Mouse (Mus musculus) right cerebral cortex, adult 2 months (tissue): ENCODE results near the gene Gse1.
"Not testable (repeated sequence)": the region's sequence is repeated elsewhere in the genome, so short reads cannot be mapped to it uniquely, and the experiment has no call there.

Experiments used
- DNase-seq, 2 experiments: peaks; one replicate each; pipeline ENCODE4 v3.0.0; 2021 to 2022; ENCODE audit warnings: low spot score in 2 of 2

Gene Gse1

GRCm38 (mm10) chr8:120322956-120323448, 94.7 kb downstream of the Gse1 start:
- DNase-seq, result no peak

GRCm38 (mm10) chr8:120324555-120324954, 96.3 kb downstream of the Gse1 start:
- DNase-seq, result no peak

- DNase-seq, result no peak
These were observed 97.0 kb downstream of the Gse1 start for GRCm38 (mm10) chr8:120325172-120325767.

- no peak for DNase-seq
These were observed 98.9 kb downstream of the Gse1 start for GRCm38 (mm10) chr8:120327131-120327554.

- DNase-seq, result no peak
These were observed 100.2 kb downstream of the Gse1 start for GRCm38 (mm10) chr8:120328361-120329022.

GRCm38 (mm10) chr8:120329030-120329748, 100.9 kb downstream of the Gse1 start:
- DNase-seq, result no peak

- DNase-seq, result no peak
These were observed 102.8 kb downstream of the Gse1 start for GRCm38 (mm10) chr8:120331027-120331426.

- no peak for DNase-seq
These were observed 104.3 kb downstream of the Gse1 start for GRCm38 (mm10) chr8:120332379-120333229.

GRCm38 (mm10) chr8:120333681-120334080, 105.4 kb downstream of the Gse1 start:
- no peak for DNase-seq

- DNase-seq, result not testable (repeated sequence)
These were observed 106.0 kb downstream of the Gse1 start for GRCm38 (mm10) chr8:120334261-120334660.

GRCm38 (mm10) chr8:120334878-120335261, 106.6 kb downstream of the Gse1 start:
- DNase-seq, result no peak

GRCm38 (mm10) chr8:120335262-120336086, 107.2 kb downstream of the Gse1 start:
- DNase-seq, result no peak

GRCm38 (mm10) chr8:120336087-120336380, 107.8 kb downstream of the Gse1 start:
- DNase-seq, result no peak

- DNase-seq, result no peak
These were observed 108.8 kb downstream of the Gse1 start for GRCm38 (mm10) chr8:120336909-120337555.

GRCm38 (mm10) chr8:120337627-120338026, 109.4 kb downstream of the Gse1 start:
- no peak for DNase-seq

GRCm38 (mm10) chr8:120338678-120339077, 110.4 kb downstream of the Gse1 start:
- DNase-seq, result no peak

- DNase-seq, result no peak
These were observed 111.5 kb downstream of the Gse1 start for GRCm38 (mm10) chr8:120339743-120340142.

GRCm38 (mm10) chr8:120341124-120341523, 112.9 kb downstream of the Gse1 start:
- DNase-seq, result no peak

GRCm38 (mm10) chr8:120342847-120343548, 114.7 kb downstream of the Gse1 start:
- DNase-seq, result no peak

- DNase-seq, result no peak
These were observed 115.3 kb downstream of the Gse1 start for GRCm38 (mm10) chr8:120343582-120343981.
